Mouse (Mus musculus): ENCODE measurements at regions not wholly inside any gene's neighbourhood (a gene's known extent, or its start where the extent isn't known, plus 50 kb on each side); places are given as distances from the start of the nearest gene placed in this dataset.

DNA sequence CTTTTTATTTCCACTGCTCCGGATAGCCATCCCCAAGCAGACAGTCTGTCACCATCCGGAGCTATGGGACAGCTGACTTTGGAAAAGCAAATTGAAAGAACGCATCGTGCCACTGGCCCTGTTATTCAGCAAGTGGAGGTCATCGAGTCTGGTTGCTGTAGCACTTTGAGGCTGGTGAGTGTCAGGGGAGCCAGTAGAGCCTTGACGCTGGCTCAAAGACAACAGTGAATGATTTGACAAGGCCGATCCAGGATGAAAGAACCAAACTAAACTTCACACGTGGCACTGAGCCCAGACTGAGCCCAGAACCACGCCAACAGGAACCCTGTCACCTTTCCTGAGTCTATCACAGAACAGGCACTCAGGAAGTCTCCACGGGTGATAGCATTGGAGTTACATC lies 296.8 kb upstream of the Rtl1 start:
- Histone ChIP-seq H3K9me3 (no peaks in the 10 kb centered on the region), H3K9ac (no peak overlapping the region), H3K27ac (replicated peaks) (no peak overlapping the region), H3K27me3 (no peaks in the 10 kb centered on the region), H3K4me2 (no peak overlapping the region), H3K4me1 (replicated peaks) (no peaks in the 10 kb centered on the region), H3K36me3 (no peaks in the 10 kb centered on the region), H3K4me3 (no peak overlapping the region)
- WGBS, result 91% methylated on average over 10 of the region's 10 CpGs
- ATAC-seq (ENCODE audit: low FRiP score, low read depth), result no peak

DNA sequence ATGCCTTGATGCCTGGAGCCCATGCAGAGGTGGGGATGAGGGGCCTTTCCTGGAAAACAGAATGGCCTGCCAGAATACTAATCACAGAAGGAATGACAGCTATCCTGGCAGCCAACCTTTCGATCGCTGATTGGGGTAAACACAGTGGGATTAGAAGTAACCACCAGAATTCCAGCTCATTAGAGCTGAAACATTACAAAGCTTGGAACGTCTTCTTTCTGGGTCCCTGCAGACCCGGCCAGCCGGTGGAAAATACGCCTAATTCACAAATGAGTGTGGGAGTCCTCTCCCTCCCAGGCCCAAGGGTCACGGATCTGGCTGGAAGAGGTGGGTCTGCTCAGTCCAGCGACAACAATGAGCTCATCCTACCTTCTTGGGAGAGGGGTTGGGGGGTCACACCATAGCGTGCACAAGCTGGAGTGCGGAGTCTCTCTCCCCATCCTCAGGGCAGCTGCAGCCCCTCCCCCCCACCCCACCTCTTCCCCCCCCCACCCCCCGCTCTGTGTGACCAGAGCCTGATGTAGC lies 297.8 kb upstream of the Rtl1 start:
- H3K9me3 ChIP-seq, result no peaks in the 10 kb centered on the region
- no peak overlapping the region for H3K9ac ChIP-seq
- H3K4me1 ChIP-seq (replicated peaks), result no peaks in the 10 kb centered on the region
- H3K36me3 ChIP-seq, result no peaks in the 10 kb centered on the region
- H3K4me3 ChIP-seq, result no peak overlapping the region
- H3K27me3 ChIP-seq, result no peaks in the 10 kb centered on the region
- H3K27ac ChIP-seq (replicated peaks), result no peak overlapping the region
- no peak overlapping the region for H3K4me2 ChIP-seq
- 76% methylated on average over 11 of the region's 11 CpGs for WGBS
- no peak for ATAC-seq (ENCODE audit: low FRiP score, low read depth)

DNA sequence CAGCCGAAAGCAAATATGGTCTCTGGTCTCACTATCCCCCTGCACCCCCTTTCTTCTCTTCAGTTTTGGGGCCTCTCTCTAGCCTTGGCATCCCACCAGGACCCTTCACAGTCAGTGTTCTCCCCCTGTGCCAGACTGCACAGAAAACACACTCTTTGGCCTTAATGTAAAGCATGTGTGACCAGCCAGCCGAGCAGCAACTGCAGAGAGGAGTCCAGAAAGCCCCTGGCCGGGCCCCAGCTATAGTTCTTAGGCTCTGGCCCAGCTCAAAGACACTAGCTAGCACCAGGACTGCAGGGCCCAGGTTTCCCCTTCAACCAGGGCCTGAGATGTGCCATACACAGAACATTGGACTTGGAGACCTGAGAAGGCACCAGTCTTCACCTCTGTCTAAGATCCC lies 299.3 kb upstream of the Rtl1 start:
- no peak overlapping the region for H3K4me2 ChIP-seq
- H3K4me1 ChIP-seq (replicated peaks), result no peaks in the 10 kb centered on the region
- H3K9ac ChIP-seq, result no peak overlapping the region
- H3K27ac ChIP-seq (replicated peaks), result no peak overlapping the region
- WGBS, result 88% methylated on average over 3 of the region's 3 CpGs
- no peaks in the 10 kb centered on the region for H3K27me3 ChIP-seq
- no peaks in the 10 kb centered on the region for H3K36me3 ChIP-seq
- H3K4me3 ChIP-seq, result no peak overlapping the region
- H3K9me3 ChIP-seq, result no peaks in the 10 kb centered on the region
- no peak for ATAC-seq (ENCODE audit: low FRiP score, low read depth)

DNA sequence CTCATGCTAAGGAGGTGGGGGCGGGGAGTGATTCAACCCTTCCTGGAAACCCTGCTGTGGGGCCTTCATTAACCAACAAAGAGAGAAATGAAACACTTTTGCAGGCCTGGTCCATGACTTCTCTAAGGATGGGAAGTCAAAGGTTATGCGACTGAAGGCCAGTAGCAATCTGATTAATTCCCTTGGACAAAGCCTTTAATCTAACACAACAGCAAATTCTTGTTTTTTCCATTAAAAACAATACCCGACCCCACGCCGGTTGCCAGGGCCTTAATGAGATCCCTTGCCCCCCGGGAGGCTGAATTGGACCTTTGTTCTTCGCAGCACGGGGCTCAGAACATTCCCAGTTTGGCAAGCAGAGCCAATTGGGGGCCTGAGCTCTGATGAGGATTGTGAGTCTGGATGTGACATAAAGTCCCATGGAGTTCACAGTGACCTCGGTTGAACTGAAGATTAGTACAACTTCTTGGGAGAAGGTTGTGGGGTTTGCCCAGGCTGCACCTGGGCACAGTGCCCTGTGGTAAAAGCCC lies 310.9 kb upstream of the Rtl1 start:
- Histone ChIP-seq H3K4me3 (no peak overlapping the region), H3K27ac (replicated peaks) (no peak overlapping the region), H3K9me3 (no peaks in the 10 kb centered on the region), H3K9ac (no peak overlapping the region), H3K4me1 (replicated peaks) (peaks cover 6% of the 10 kb centered on the region; the same call in 1 of the 2 replicates), H3K4me2 (no peak overlapping the region), H3K27me3 (no peaks in the 10 kb centered on the region), H3K36me3 (no peaks in the 10 kb centered on the region)
- no peak for ATAC-seq (ENCODE audit: low FRiP score, low read depth)
- WGBS, result 16% methylated on average over 9 of the region's 9 CpGs

DNA sequence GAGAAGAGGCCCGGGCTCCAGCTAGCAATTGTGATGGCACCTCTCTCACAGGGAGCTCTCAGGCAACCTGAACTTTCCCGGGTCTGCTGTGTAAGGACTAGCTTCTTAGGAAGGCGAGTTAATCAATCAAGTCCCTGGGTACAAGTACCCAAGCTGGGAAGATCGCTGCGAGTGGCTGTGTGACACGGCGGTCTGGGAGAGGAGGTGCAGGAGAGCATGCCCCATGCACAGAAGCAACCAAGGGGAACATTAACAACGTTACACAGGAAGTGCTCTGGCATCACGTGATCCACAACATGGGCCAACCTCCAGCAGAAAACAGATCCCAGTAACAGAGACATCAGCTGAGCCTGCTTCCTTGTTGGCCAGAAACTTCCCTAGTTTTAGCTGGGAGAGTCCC lies 311.4 kb upstream of the Rtl1 start:
- ATAC-seq (ENCODE audit: low FRiP score, low read depth), result no peak
- H3K4me2 ChIP-seq, result no peak overlapping the region
- no peaks in the 10 kb centered on the region for H3K36me3 ChIP-seq
- 44% methylated on average over 9 of the region's 9 CpGs for WGBS
- H3K4me1 ChIP-seq (replicated peaks), result peaks cover 6% of the 10 kb centered on the region; the same call in 1 of the 2 replicates
- no peaks in the 10 kb centered on the region for H3K27me3 ChIP-seq
- no peak overlapping the region for H3K9ac ChIP-seq
- H3K9me3 ChIP-seq, result no peaks in the 10 kb centered on the region
- no peak overlapping the region for H3K27ac ChIP-seq (replicated peaks)
- H3K4me3 ChIP-seq, result no peak overlapping the region

DNA sequence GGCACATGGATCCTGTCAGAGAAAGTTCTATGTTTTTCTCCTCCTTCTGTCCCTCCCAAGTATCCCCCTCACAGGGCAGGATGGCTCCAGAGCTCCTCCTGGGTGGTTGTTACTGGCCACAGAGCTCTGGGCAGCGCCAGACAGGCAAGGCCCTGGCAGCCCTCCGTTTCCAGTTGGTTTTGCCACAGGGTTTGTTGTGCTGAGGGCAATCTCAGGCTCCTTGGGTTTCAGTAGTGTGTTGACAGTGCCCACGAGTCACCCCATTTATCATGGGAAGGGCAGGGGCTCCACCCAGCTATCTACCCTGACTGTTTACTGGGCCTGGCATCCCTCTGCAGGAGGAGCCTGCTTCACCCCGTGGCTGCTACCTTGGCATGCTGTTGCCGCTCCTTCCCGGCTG lies 317.6 kb upstream of the Rtl1 start:
- 82% methylated on average over 6 of the region's 6 CpGs for WGBS

DNA sequence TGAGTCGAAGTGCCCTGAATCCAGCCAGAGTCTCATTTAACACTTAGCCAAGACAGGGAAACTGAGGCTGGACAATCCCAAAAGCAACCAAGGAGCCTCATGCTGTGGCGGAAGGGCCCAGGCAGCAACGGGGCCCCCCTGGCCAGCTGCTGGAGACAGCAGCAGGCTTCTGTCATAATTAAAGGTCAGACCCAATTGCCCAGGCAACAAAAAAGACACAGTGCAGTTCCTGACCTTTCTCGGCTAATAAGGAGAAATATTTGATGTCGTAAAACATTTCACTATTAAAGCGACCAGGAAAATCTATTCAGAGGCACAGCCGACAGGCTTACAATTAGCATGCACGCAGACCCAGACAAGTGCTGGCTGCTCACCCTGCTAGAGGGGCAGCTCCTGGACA lies 318.8 kb upstream of the Rtl1 start:
- no peak overlapping the region for H3K27ac ChIP-seq (replicated peaks)
- ATAC-seq (ENCODE audit: low FRiP score, low read depth), result no peak
- H3K9me3 ChIP-seq, result no peaks in the 10 kb centered on the region
- 60% methylated on average over 8 of the region's 8 CpGs for WGBS
- no peak overlapping the region for H3K9ac ChIP-seq
- no peaks in the 10 kb centered on the region for H3K36me3 ChIP-seq
- no peaks in the 10 kb centered on the region for H3K27me3 ChIP-seq
- H3K4me1 ChIP-seq (replicated peaks), result no peaks in the 10 kb centered on the region
- H3K4me3 ChIP-seq, result no peak overlapping the region
- H3K4me2 ChIP-seq, result no peak overlapping the region

More for the DNA sequence above, 317.6 kb upstream of the Rtl1 start:
- Histone ChIP-seq H3K4me1 (replicated peaks) (no peaks in the 10 kb centered on the region; the same call in 1 of the 2 replicates), H3K4me2 (no peak overlapping the region), H3K9me3 (no peaks in the 10 kb centered on the region), H3K36me3 (no peaks in the 10 kb centered on the region), H3K4me3 (no peak overlapping the region), H3K9ac (no peak overlapping the region), H3K27ac (replicated peaks) (no peak overlapping the region), H3K27me3 (no peaks in the 10 kb centered on the region)
- ATAC-seq (ENCODE audit: low FRiP score, low read depth), result no peak

DNA sequence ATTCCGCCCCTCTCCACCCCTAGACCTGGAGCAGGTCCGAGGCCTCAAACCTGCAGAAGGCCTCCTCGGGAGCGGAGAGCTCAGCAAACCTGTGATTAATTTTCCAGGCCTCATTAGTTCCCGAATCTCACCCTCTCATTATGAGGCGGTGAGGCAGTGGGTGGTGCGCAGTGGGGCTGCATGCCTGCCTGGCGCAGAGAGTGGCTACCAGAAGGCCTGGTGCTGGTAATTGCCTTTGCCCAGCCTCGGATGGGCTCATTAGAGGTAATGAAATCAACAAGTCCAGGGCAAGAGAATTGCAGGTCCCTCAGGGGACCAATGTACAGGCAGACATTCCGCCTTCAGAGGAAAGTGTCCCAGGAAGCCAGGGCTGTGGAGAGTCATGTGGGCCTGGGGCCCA lies 322.0 kb upstream of the Rtl1 start:
- Histone ChIP-seq H3K9me3 (no peaks in the 10 kb centered on the region), H3K4me2 (no peak overlapping the region), H3K27ac (replicated peaks) (no peak overlapping the region), H3K4me3 (no peak overlapping the region), H3K36me3 (no peaks in the 10 kb centered on the region), H3K9ac (no peak overlapping the region), H3K4me1 (replicated peaks) (no peaks in the 10 kb centered on the region), H3K27me3 (no peaks in the 10 kb centered on the region)
- WGBS, result 75% methylated on average over 10 of the region's 10 CpGs
- ATAC-seq (ENCODE audit: low FRiP score, low read depth), result no peak

DNA sequence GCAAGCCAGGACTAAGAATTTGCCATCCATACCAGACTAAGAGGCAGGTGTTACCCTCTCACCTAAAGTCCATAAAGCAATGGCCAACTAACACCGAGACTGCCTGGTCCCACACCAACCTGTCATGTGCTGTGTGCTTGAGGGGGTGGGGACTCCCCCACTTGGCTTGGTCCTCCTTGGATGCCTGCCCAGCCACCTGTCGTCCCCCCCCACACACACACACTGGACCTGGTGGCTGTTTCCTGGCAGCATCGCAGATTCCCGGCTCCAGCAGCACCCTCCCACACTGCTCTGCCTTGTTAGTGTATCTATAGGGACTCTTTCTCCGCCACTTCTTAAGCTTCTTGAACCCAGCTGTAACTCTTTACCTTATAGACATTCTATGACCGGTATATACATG lies 325.7 kb upstream of the Rtl1 start:
- no peak overlapping the region for H3K4me3 ChIP-seq
- no peak overlapping the region for H3K9ac ChIP-seq
- no peaks in the 10 kb centered on the region for H3K36me3 ChIP-seq
- H3K27ac ChIP-seq (replicated peaks), result no peak overlapping the region
- 83% methylated on average over 6 of the region's 6 CpGs for WGBS
- no peak for ATAC-seq (ENCODE audit: low FRiP score, low read depth)
- H3K4me1 ChIP-seq (replicated peaks), result no peaks in the 10 kb centered on the region
- no peak overlapping the region for H3K4me2 ChIP-seq
- no peaks in the 10 kb centered on the region for H3K27me3 ChIP-seq
- no peaks in the 10 kb centered on the region for H3K9me3 ChIP-seq

DNA sequence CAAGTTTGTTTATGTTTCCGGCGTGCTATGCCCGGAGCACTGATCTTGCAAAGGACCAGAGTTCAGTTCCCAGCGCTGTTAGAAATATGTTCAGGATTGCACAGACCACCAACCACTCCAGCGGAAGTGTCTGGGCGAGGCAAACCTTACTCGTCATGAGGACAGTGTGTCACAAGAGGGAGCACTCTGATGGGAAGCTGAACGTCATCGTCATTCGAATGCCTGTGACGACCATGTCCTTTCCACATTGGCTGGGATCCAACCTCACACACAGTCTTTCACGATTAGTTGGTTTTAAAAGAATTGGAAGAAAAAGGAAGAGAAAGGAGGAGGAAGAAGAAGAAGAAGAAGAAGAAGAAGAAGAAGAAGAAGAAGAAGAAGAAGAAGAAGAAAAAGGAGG lies 326.5 kb upstream of the Rtl1 start:
- Histone ChIP-seq H3K9ac (no peak overlapping the region), H3K4me1 (replicated peaks) (no peaks in the 10 kb centered on the region), H3K4me2 (no peak overlapping the region), H3K4me3 (no peak overlapping the region), H3K9me3 (no peaks in the 10 kb centered on the region), H3K27me3 (no peaks in the 10 kb centered on the region), H3K27ac (replicated peaks) (no peak overlapping the region), H3K36me3 (no peaks in the 10 kb centered on the region)
- WGBS, result 57% methylated on average over 12 of the region's 12 CpGs
- ATAC-seq (ENCODE audit: low FRiP score, low read depth), result no peak

DNA sequence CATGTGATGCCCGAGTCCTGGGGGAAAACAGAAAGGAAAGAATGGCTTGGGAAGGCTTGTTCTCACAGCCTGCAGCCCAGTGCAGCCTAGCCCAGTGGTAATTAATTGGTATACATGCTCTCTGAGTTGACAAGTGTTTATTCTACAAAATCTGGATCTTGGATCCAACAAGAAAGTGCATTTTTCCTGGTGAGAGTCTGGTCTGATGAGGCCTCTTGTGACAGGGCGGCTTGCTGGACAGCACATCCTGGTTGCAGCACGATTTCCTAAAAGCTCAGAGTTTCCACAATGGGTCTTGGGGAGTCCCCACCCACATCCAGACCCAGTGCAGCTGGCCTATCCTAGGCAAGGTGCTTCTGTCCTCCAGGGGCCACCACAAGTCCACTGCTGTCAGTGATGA lies 332.7 kb upstream of the Dio3 start:
- no peaks in the 10 kb centered on the region for H3K27me3 ChIP-seq
- no peak overlapping the region for H3K4me2 ChIP-seq
- H3K4me1 ChIP-seq (replicated peaks), result peaks cover 6% of the 10 kb centered on the region
- no peak overlapping the region for H3K4me3 ChIP-seq
- no peaks in the 10 kb centered on the region for H3K36me3 ChIP-seq
- no peaks in the 10 kb centered on the region for H3K9me3 ChIP-seq
- H3K27ac ChIP-seq (replicated peaks), result no peak overlapping the region
- 90% methylated on average over 3 of the region's 3 CpGs for WGBS
- no peak for ATAC-seq (ENCODE audit: low FRiP score, low read depth)
- H3K9ac ChIP-seq, result no peak overlapping the region

DNA sequence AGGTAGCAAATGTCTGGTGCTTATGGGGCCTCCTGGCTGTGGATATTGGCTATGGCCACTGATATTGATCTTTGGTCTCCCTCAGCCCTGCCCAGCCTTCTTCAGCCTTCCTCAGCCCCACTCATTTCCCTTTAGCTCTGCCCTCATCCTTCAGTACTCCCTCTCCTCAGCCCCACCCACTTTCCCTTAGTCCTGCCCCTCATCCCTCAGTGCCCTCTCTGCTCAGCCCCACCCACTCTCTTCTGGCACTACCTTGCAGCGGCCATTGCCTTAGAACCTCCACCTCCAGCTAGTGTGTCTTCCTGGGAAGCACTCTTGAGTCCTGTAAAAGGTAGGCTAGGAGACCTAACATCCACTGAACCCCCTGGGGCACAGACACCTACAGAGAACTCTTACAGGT lies 331.9 kb upstream of the Dio3 start:
- H3K27me3 ChIP-seq, result no peaks in the 10 kb centered on the region
- H3K9me3 ChIP-seq, result no peaks in the 10 kb centered on the region
- 30% methylated on average over 1 of the region's 1 CpGs for WGBS
- H3K4me1 ChIP-seq (replicated peaks), result peaks cover 6% of the 10 kb centered on the region
- no peak overlapping the region for H3K9ac ChIP-seq
- H3K27ac ChIP-seq (replicated peaks), result no peak overlapping the region
- H3K4me3 ChIP-seq, result no peak overlapping the region
- no peak for ATAC-seq (ENCODE audit: low FRiP score, low read depth)
- no peaks in the 10 kb centered on the region for H3K36me3 ChIP-seq
- H3K4me2 ChIP-seq, result no peak overlapping the region

DNA sequence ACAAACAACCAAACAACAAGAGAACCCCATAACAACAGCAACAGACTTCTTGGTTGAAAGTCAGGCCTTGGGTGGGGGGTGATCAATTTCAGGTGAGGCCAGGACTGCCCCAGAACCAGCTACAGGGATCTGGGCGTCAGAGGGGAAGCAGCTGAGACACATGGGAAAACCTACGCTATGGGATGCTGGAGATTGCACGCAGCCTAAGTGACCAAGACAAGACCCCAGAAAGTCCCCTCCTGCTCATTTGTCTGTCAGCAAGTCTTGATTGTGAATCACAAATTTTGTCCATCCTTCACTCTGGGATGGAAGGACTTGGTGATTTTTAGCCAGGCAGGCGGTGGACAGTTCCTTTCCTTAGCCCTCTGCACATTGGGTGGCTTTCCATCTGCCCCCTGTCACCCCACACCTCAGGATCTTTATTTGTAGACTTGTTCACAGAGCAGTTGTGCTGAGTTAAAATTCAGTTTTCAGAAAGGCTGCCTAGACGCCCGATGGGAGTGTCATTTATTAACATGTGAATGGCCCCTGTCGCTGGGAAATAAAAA lies 330.9 kb upstream of the Dio3 start:
- no peak overlapping the region for H3K4me2 ChIP-seq
- no peaks in the 10 kb centered on the region for H3K36me3 ChIP-seq
- no peak overlapping the region for H3K9ac ChIP-seq
- no peaks in the 10 kb centered on the region for H3K9me3 ChIP-seq
- no peak for ATAC-seq (ENCODE audit: low FRiP score, low read depth)
- no peak overlapping the region for H3K4me3 ChIP-seq
- no peak overlapping the region for H3K27ac ChIP-seq (replicated peaks)
- no peaks in the 10 kb centered on the region for H3K27me3 ChIP-seq
- WGBS, result 17% methylated on average over 7 of the region's 7 CpGs
- peaks cover 6% of the 10 kb centered on the region for H3K4me1 ChIP-seq (replicated peaks)

Measured in hindbrain, embryonic 15.5 days (tissue).